Mouse (Mus musculus): ENCODE results near the gene Ank3. TPM values are rescaled to one million over a fixed set of nuclear protein-coding genes. Genes with fewer than 3 reads are reported as not detected.
A peak's percentile ranks its signal among the peaks of the same experiment; 100 is the strongest.
"Not testable (repeated sequence)": the region's sequence is repeated elsewhere in the genome, so short reads cannot be mapped to it uniquely, and the experiment has no call there.

The Ank3 gene
- total RNA-seq, 2 experiments from 2014 or later: 84.2 to 92.8 TPM

GRCm38 (mm10) chr10:69909856-69910255 is 511.3 kb downstream of the Ank3 start:
- no peak for DNase-seq

- peak; percentile 49 for DNase-seq
These were observed 511.7 kb downstream of the Ank3 start for GRCm38 (mm10) chr10:69910304-69910703.

- DNase-seq: not testable (repeated sequence)
These were observed 512.2 kb downstream of the Ank3 start for GRCm38 (mm10) chr10:69910726-69911125.

GRCm38 (mm10) chr10:69915566-69915965 is 517.0 kb downstream of the Ank3 start:
- no peak for DNase-seq

GRCm38 (mm10) chr10:69916205-69916604 is 517.6 kb downstream of the Ank3 start:
- DNase-seq: no peak

GRCm38 (mm10) chr10:69916689-69917435 is 518.3 kb downstream of the Ank3 start:
- DNase-seq: peak; percentile 51

GRCm38 (mm10) chr10:69917711-69918110 is 519.1 kb downstream of the Ank3 start:
- DNase-seq: no peak

- DNase-seq: no peak
These were observed 520.0 kb downstream of the Ank3 start for GRCm38 (mm10) chr10:69918461-69919151.

- no peak for DNase-seq
These were observed 520.5 kb downstream of the Ank3 start for GRCm38 (mm10) chr10:69919152-69919492.

GRCm38 (mm10) chr10:69919746-69920145 is 521.2 kb downstream of the Ank3 start:
- DNase-seq: no peak

GRCm38 (mm10) chr10:69922076-69922475 is 523.5 kb downstream of the Ank3 start:
- DNase-seq: no peak

GRCm38 (mm10) chr10:69923801-69924200 is 525.2 kb downstream of the Ank3 start:
- DNase-seq: no peak

GRCm38 (mm10) chr10:69924321-69924720 is 525.7 kb downstream of the Ank3 start:
- peak; percentile 14 for DNase-seq

GRCm38 (mm10) chr10:69924845-69925244 is 526.3 kb downstream of the Ank3 start:
- peak; percentile 19 for DNase-seq

GRCm38 (mm10) chr10:69925285-69926157 is 526.9 kb downstream of the Ank3 start:
- DNase-seq: peak; percentile 46

- no peak for DNase-seq
These were observed 527.7 kb downstream of the Ank3 start for GRCm38 (mm10) chr10:69926158-69926882.

- DNase-seq: no peak
These were observed 528.4 kb downstream of the Ank3 start for GRCm38 (mm10) chr10:69927012-69927411.

GRCm38 (mm10) chr10:69928358-69928757 is 529.8 kb downstream of the Ank3 start:
- no peak for DNase-seq

- DNase-seq: no peak
These were observed 531.9 kb downstream of the Ank3 start for GRCm38 (mm10) chr10:69930503-69930902.

GRCm38 (mm10) chr10:69936443-69937067 is 538.0 kb downstream of the Ank3 start:
- no peak for DNase-seq

- DNase-seq: no peak
These were observed 538.8 kb downstream of the Ank3 start for GRCm38 (mm10) chr10:69937291-69937921.

Measured in heart, postnatal 4 days (tissue).